Mouse (Mus musculus) kidney, embryonic 14.5 days (tissue): Measurements from ENCODE around the gene Batf. TPM values are rescaled to one million over a fixed set of nuclear protein-coding genes. Genes with fewer than 3 reads are reported as not detected.

ENCODE experiments used
- ATAC-seq: fragments of 200-750 bp; cut with Nextera tagmentation; 2 replicates; pipeline ENCODE4 v1.8.0; 2017; ENCODE audit warnings: moderate number of reproducible peaks, mild to moderate bottlenecking, moderate TSS enrichment, moderate library complexity; ENCODE audit not compliant: low FRiP score, low TSS enrichment
- H3K27ac ChIP-seq: fragments of 300-500 bp; sonication (generic); 2 replicates; pipeline ENCODE4 v1.5.1; 2014; ENCODE audit warnings: low read depth, mild to moderate bottlenecking, low read length, moderate library complexity, mixed read lengths
- H3K27me3 ChIP-seq: fragments of 300-500 bp; sonication (generic); 2 replicates; pipeline ENCODE4 v1.6.1; 2014; ENCODE audit warnings: mild to moderate bottlenecking, low read length; ENCODE audit not compliant: control insufficient read depth, insufficient read depth
- H3K36me3 ChIP-seq: fragments of 300-500 bp; sonication (generic); 2 replicates; pipeline ENCODE4 v1.6.1; 2014; ENCODE audit warnings: low read length, mixed read lengths; ENCODE audit not compliant: control insufficient read depth, insufficient read depth
- H3K4me1 ChIP-seq: fragments of 300-500 bp; sonication (generic); 2 replicates; pipeline ENCODE4 v1.6.1; 2014; ENCODE audit warnings: low read length, mixed read lengths; ENCODE audit not compliant: control insufficient read depth, insufficient read depth
- H3K4me2 ChIP-seq: fragments of 300-500 bp; sonication (generic); replicated peaks from 2 replicates; pipeline ENCODE4 v1.6.1; 2014; ENCODE audit warnings: low read depth, mild to moderate bottlenecking, low read length
- H3K4me3 ChIP-seq: fragments of 300-500 bp; sonication (generic); 2 replicates; pipeline ENCODE4 v1.5.1; 2014; ENCODE audit warnings: mild to moderate bottlenecking, low read length
- H3K9ac ChIP-seq: fragments of 300-500 bp; sonication (generic); 2 replicates; pipeline ENCODE4 v1.6.1; 2014; ENCODE audit warnings: low read depth, mild to moderate bottlenecking, low read length, moderate library complexity
- H3K9me3 ChIP-seq: fragments of 300-500 bp; sonication (generic); 2 replicates; pipeline ENCODE4 v1.6.1; 2016; ENCODE audit warnings: low read length; ENCODE audit not compliant: control insufficient read depth
- WGBS: fragments of 180-500 bp; shearing (Covaris S2); extraction: QIAGEN DNeasy Blood & Tissue Kit; methylation state at CpG from one replicate; pipeline ENCODE4 v1.1.7; 2014; 5-methylcytosine and 5-hydroxymethylcytosine counted together
- microRNA-seq: library from miRNA; unstranded; fragments of <30 nt; microRNA quantifications from one replicate; pipeline ENCODE4, GENCODE M21; 2016
- polyA plus RNA-seq: library from polyadenylated mRNA; unstranded; fragments of >200 nt; fragmentation: Nextera tagmentation; extraction: Ambion mirVana; gene quantifications from 2 replicates; pipeline ENCODE4 v1.2.1, GENCODE M21; 2014

Gene Batf
- polyA plus RNA-seq, 1 experiment from 2014 or later, result 2.7 TPM

DNA sequence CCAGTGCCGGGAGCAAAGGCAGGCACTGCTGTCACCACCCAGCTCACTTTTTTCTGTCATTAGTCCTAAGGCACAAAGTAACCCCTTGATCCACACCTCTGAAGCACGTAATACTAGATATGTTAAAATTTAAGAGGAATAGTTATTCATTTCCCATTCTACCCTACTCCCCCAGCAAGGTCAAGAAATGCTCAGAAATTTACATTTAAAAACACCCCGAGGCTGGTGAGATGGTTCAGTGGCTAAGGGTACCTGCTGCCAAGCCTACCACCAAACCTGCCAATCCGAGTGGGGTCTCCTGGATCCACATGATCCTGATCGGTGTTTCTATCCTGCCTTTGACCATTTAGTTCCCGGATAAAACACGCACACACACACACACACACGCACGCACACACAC, 63.4 kb downstream of the Batf start:
- Histone ChIP-seq H3K36me3 (no peaks in the 10 kb centered on the region), H3K27me3 (no peaks in the 10 kb centered on the region; the same call in 1 of the 2 replicates), H3K9me3 (no peaks in the 10 kb centered on the region), H3K4me2 (no peak overlapping the region), H3K27ac (no peak overlapping the region), H3K4me3 (no peak overlapping the region), H3K4me1 (no peaks in the 10 kb centered on the region), H3K9ac (no peak overlapping the region)
- WGBS, result 83% methylated on average over 9 of the region's 9 CpGs
- no peak for ATAC-seq

DNA sequence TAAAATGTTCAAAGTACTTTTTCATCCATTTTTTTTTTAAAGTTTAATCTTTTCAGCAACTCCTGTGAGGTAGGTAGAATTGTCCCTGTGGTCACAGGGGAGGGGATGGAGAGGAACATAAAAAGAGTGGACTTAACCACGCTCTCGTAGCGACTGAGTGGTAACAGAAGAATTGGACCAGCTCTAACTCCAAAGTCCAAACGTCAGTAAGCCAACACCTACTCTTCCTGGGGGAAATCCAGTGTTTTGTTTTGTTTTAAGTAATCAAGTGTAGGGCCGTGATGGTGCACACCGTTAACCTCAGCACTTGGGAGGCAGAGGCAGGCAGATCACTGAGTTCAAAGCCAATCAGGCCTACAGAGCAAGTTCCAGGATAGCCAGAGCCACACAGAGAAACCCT, 65.6 kb downstream of the Batf start:
- no peak overlapping the region for H3K27ac ChIP-seq
- no peaks in the 10 kb centered on the region for H3K9me3 ChIP-seq
- WGBS, result 84% methylated on average over 6 of the region's 6 CpGs
- H3K36me3 ChIP-seq, result no peaks in the 10 kb centered on the region
- ATAC-seq, result no peak
- H3K9ac ChIP-seq, result no peak overlapping the region
- H3K4me3 ChIP-seq, result no peak overlapping the region
- H3K4me1 ChIP-seq, result no peaks in the 10 kb centered on the region
- no peaks in the 10 kb centered on the region; the same call in 1 of the 2 replicates for H3K27me3 ChIP-seq
- H3K4me2 ChIP-seq, result no peak overlapping the region

DNA sequence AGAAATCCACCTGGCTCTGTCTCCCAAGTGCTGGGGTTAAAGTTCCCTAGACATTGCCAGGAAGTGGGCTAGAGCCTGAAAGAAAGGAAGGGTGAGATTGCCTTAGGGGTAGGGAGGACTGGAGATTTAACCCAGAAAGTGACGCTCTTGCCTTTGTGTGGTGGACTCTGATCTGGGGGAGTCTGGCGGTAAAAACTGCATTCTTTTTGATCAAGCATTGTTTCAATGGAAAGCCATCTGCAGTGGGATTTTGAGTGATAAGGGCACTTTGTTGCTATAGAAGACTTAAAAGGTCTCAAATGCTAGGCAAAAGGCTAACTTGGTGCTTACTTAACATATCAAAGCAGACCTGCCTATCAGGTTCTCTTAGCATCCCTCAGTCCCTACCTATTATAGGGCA, 66.8 kb downstream of the Batf start:
- Histone ChIP-seq H3K4me1 (no peaks in the 10 kb centered on the region), H3K9ac (no peak overlapping the region), H3K9me3 (no peaks in the 10 kb centered on the region), H3K36me3 (no peaks in the 10 kb centered on the region), H3K27ac (no peak overlapping the region), H3K27me3 (no peaks in the 10 kb centered on the region), H3K4me2 (no peak overlapping the region), H3K4me3 (no peak overlapping the region)
- ATAC-seq, result no peak
- 35% methylated on average over 2 of the region's 2 CpGs for WGBS

DNA sequence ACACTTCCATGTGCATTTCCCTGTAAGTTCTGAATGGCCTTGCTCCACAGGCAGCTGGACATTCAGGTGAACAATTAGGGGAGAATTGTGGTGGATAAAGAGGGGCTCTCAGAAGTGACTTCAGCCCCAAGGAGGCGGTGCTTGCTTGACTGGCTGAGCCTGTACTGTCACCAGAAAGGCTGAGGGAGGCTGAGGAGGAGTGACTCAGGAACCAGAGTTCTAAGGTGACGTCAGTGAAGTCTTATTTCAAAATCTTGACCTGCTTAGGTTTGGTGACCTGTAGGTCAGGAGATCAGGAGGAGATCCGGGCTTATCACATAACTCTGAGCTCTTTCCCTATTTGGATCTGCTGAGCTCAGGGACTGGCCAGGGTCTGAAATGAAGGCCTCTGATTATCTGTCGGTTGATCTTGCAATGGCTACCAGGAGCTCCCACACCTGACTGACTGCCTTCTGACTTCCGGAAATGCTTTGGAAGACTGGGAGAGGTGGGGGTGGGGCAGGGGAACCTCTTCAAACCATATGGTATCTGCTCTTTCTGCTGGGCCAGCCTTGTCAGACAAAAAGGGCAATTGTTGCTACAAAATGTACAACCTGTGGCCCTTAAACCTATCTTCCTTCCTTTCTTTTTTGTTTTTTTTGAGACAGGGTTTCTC, 68.3 kb downstream of the Batf start:
- 33% methylated on average over 5 of the region's 5 CpGs for WGBS
- ATAC-seq, result no peak
- no peak overlapping the region for H3K4me2 ChIP-seq
- no peaks in the 10 kb centered on the region for H3K36me3 ChIP-seq
- H3K9ac ChIP-seq, result no peak overlapping the region
- H3K27ac ChIP-seq, result no peak overlapping the region
- H3K4me1 ChIP-seq, result no peaks in the 10 kb centered on the region
- no peak overlapping the region for H3K4me3 ChIP-seq
- H3K9me3 ChIP-seq, result no peaks in the 10 kb centered on the region
- no peaks in the 10 kb centered on the region for H3K27me3 ChIP-seq

DNA sequence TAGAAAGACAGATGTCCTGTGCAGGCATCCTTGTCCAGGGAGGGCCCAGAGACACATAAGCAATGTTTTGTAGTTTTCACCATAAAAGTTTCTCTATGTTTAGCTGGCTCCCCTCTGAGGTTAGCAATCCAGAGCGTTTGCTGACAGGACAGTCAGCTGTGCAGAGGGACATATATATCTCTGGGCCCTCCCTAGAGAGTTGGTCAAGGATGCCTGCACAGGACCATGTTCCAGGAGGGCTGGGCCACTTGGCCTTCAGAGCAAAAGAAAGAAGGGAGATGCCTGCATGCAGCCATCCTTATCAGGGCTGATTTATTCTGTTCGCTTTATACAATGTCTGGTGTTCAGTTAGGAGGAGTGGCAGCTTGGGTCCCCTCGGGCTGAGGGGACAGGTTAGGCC, 70.0 kb downstream of the Batf start:
- ATAC-seq, result peak; percentile 92
- H3K27me3 ChIP-seq, result no peaks in the 10 kb centered on the region
- H3K9ac ChIP-seq, result no peak overlapping the region
- no peak overlapping the region for H3K4me3 ChIP-seq
- no peaks in the 10 kb centered on the region for H3K9me3 ChIP-seq
- H3K4me1 ChIP-seq, result no peaks in the 10 kb centered on the region
- H3K36me3 ChIP-seq, result no peaks in the 10 kb centered on the region
- no peak overlapping the region for H3K27ac ChIP-seq
- no peak overlapping the region for H3K4me2 ChIP-seq
- 31% methylated on average over 3 of the region's 3 CpGs for WGBS

DNA sequence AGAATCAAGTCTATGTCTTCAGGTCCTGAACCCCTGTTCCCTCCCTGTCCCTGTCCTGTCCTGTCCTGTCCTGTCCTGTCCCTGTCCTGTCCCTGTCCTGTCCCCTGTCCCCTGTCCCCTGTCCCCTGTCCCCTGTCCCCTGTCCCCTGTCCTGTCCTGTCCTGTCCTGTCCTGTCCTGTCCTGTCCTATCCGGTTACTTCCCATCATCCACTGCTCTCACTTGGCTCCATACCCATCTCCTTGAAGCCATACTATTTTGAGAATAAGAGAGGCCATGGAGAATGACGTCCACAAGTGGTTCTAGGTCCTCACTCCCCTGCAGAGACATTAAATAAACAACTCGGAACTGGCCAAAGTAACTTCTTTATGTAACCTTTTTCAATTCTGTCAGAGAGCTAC, 70.6 kb downstream of the Batf start:
- no peak overlapping the region for H3K9ac ChIP-seq
- no peaks in the 10 kb centered on the region for H3K9me3 ChIP-seq
- H3K4me3 ChIP-seq, result no peak overlapping the region
- H3K27me3 ChIP-seq, result no peaks in the 10 kb centered on the region
- H3K4me1 ChIP-seq, result no peaks in the 10 kb centered on the region
- no peak for ATAC-seq
- no peak overlapping the region for H3K27ac ChIP-seq
- WGBS, result 66% methylated on average over 3 of the region's 3 CpGs
- no peak overlapping the region for H3K4me2 ChIP-seq
- H3K36me3 ChIP-seq, result no peaks in the 10 kb centered on the region

Small RNA genes lying within 50 kb of the gene (microRNA-seq; reads per million reads assigned to microRNA genes)
- gene Gm47285, result not detected

Other genes starting within 250 kb of the Batf start
- gene Fos, start 212.8 kb upstream of the Batf start, polyA plus RNA-seq, result 1.6 and 3.0 TPM in 2 replicates
- gene Jdp2, start 87.6 kb upstream of the Batf start, polyA plus RNA-seq, result 0.49 and 0.66 TPM in 2 replicates
- 0.94 and 2.2 TPM in 2 replicates for gene Flvcr2, start 59.9 kb downstream of the Batf start, polyA plus RNA-seq
- 117 and 153 TPM in 2 replicates for gene Erg28, start 137.9 kb downstream of the Batf start, polyA plus RNA-seq
- gene Ttll5, start 138.0 kb downstream of the Batf start, polyA plus RNA-seq, result 11.9 and 17.0 TPM in 2 replicates